Mouse (Mus musculus): Measurements from ENCODE around the gene Syt11.
"Not testable (repeated sequence)": the region's sequence is repeated elsewhere in the genome, so short reads cannot be mapped to it uniquely, and the experiment has no call there.

DNA sequence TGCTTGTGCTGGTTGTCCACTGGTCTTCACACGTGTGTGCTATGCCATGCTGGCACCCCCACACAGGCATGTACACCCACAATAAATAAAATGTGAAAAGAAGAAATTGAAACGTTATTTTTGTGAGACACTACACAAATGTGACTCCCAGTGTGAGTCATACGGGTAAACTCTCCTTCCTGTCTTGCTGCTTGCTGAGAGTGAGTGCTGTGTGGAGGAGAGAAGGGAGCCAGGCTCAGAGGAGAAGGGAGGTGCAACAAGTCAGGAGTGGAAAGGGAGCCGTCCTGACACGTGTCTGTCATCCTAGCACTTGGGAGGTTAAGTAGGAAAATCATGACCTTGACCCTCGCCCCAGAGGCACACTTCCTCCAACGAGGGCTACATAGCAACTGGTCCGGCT lies 11.8 kb upstream of the Syt11 start:
- not testable (repeated sequence) for TF ChIP-seq CTCF, POLR2A (IDR thresholded peaks at IDR 0.05; ENCODE audit: insufficient read depth, low read depth, low read length)
